Mouse (Mus musculus) MEL-GATA-1-ER (cell line): Measurements from ENCODE around the gene Ezr.
"Not testable (repeated sequence)": the region's sequence is repeated elsewhere in the genome, so short reads cannot be mapped to it uniquely, and the experiment has no call there.

Experiments used
- DNase-seq: peaks from one replicate; pipeline ENCODE4 v3.0.0-alpha.2; 2012; ENCODE audit warnings: low read depth; ENCODE audit errors: extremely low read depth

Gene Ezr

DNA sequence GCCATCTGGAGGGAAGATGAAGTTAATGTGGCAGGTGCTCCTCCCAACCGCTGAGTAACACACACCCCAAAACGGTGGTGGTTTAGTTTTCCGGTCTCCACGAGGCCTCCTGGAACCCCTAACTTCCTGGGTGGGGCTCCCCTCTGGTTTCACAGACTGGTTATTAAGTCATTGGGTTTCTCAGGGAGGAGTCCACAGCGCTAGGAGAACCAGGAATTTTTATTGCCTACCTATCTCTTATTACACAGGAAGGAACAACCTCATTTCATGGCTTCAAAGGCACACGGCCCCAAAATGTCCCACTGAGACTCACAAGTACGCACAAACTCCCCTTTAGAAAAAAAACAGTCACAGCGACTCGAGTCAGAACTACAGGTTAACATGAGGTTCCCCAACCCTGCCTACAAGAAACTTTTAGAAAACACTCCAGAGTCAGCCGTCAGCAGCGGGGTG is 38.8 kb downstream of the Ezr start:
- DNase-seq, result peak; percentile 8

DNA sequence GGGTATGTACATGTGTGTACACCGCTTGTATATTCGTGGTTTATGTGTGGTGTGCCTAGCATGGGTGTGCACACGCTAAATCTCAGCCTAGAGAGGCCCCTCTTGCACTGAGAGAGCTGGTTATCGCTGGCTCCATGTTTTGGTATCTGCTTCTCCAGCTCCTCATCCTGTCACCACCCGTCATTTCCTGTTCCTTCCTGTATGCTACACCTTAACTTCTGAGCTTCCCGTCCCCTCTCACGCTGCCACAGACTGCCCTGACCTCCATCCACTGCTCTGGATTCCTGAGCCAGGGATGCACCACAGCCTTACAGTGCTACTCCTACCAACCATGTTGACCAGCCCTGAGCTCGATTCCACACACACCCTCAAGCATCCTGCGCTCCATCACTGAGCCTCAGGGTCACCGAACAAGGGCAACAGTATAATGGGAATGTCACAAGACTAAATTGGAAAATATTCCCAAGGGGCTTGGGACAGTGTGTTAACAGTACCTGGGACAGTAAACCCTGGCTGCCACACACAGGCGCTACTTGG is 39.5 kb downstream of the Ezr start:
- DNase-seq, result no peak

DNA sequence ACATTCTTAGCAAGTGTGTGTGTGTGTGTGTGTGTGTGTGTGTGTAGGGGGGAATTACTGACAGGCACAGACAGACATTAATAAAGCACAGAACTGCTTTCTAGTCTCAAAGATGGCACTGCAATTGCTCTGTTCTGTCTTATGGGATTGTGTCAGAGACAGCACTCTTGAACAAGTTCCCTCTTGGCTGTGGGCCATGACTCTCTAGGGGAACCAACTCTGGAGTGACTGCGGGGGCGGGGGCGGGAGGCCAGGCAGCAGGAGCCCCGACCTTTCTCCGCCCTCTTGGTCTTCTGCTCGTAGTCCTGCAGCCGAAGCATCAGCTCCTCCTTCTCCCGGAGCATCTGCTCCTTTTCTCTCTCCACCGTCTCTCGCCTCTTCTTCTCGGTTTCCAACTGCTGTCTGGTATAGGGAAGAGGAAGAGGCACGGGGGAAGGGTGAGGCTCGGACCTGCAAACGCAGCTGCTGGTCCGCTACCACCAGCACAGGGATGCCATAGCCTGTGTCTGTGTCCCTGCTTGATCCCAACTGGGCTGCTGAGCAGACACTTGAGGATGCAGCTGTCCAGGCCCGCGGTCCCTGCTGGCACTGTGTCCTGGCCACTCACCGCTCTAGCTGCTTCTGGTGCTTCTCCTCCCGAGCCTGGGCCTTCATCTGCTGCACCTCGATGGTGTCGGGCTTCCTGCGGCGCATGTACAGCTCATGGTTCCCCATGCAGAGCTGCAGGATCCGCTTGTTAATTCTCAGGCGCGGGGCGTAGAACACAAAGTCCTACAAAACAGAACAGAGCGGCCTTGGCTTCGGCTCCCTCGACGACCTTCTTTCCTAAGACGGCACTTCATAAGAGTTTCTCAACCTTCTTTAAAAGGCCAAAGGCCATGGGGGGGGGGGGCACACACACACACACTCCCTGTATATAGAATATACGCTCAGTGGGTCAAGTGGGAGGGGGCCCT is 40.2 kb downstream of the Ezr start:
- DNase-seq, result peak; percentile 22

DNA sequence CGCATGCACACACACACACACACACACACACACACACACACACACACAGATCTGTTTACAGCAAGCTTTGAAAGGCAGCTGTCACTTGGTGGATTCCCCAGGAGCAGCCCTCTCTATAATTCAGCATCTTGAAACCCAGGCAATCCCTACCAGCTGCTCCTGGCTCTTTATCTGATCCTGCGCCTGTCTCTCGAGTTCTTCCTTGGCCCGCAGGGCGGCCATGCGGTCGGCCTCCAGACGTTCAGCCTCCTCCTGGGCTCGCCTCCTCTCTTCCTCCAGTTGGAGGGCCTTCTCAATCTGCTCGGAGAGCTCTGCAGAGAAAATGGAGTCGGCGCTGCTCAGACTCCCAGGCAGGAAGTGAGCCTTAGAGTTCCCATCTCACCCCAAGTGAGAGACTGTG is 41.3 kb downstream of the Ezr start:
- DNase-seq, result no peak

DNA sequence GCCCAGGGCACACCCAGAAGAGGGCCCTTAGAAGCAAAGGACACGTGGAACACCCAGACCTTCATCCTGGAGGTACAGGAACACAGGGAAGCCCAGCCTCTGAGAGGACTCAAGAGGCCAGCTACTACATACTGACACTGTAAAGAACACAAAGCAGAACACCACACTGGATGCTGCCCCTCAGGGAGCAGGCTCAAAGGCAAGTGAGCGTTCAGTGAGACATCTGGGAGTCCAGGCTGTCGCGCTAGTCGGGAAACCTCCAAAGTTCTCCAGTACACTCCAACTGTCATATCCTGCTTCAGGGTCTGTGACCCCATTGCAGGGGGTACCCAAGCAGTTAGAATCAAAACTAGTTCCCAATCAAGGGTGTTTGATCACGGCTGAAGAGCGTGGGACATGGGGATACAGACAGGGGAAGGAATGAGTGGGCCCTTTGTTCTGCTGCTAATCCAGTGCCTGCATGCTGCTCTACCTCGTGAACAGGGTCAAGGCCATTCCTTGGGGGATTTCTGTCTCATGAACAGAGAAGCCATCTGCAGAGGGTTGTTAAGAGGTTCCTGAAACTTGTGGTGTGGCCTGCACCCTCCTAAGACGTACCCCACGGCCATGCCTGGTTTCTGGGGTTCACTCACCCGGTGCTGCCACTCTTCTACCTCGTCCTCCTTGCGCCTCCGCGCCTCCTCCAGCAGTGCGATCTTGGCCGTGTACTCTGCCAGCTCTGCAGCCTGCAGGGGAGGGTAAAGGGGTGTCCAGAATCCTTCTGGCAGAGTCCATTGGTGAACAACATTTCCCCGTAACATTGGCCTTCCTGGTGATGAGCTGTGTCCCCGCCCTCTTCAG is 42.0 kb downstream of the Ezr start:
- no peak for DNase-seq

DNA sequence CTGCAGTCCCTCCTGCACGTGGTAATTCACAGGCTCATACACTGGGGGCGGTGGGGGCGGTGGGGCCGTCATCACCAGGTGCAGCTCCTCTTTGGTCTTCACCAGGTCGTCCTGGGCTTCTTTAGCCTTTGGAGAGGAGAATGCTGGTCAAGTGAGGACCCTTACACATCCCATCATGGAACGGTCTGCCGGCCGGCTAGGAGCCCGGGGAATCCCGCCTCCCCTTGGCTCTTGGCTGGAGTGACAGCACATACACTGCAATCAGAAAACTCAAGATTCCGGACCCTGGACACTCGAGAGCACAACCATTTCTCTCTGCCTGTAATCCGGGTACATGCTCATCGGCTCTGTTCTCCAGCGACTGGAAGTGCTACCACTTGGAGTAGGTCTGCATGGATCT is 42.8 kb downstream of the Ezr start:
- DNase-seq, result no peak

DNA sequence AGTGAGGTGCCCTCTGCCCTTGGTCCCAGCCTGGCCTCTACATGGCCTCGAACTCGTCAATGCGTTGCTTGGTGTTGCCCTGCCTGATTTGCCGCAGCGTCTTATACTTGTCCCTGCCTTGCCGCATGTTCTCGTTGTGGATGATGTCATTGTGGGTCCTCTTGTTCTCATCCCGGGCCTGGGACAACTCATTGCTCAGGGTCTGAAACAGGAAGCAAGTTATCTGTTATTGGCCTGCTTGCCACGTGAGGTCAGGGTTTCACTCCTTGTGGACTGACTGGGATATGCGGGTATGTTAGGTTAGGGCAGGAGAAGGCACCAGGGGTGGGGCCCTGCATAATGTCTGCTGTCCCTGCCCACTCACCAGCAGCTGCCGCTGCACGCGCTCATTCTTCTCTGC is 43.3 kb downstream of the Ezr start:
- DNase-seq, result no peak

DNA sequence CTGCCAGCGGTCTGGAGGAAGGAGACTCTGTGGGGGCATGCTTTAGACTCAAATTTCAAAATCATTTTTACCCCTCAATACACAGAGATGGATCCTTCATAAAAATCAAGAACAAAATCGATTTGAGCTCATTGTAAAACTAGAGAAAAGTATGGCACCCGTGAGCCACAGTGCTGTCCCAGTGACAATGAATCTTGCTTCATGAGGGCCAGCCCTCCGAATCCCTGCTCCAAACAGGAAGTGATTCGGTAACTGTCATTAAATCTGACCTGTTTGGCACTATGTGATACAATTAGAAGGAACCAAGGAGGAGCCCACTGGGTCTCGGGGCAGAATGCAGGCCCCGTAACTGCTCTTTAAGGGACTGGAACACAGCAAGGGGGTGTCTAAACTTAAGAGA is 43.7 kb downstream of the Ezr start:
- no peak for DNase-seq

DNA sequence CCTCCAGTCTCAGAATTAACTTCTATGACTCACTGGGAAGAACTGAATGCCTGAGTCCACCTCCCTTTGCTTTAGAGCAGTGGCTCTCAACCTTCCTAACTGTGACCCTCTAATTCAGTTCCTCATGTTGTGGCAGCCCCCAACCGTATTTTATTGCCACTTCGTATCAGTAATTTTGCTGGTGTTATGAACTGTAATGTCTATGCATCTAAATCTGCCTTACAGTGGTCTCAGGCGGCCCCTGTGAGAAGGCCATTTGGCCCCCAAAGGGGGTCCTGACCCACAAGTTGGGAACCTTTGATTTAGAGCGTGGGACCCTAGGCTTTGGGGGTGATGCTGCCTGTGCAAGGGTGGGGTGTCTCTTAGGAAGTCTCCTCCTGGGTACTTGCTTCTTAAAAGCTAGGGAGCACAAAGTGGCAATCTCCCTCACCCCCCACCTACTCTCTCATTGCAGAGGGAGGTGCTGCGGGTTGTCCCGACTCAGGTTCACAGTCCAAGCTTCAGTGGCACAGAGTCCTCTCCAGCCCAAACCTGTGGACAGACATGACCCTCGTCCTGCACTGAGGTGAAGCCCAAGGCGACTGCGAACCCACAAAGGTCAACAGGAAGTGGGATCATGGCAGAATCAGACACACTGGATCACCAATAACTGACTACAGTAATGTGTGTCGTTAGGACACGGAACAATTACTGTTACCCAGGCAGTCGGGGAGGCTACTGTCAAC is 45.1 kb downstream of the Ezr start:
- DNase-seq, result no peak

DNA sequence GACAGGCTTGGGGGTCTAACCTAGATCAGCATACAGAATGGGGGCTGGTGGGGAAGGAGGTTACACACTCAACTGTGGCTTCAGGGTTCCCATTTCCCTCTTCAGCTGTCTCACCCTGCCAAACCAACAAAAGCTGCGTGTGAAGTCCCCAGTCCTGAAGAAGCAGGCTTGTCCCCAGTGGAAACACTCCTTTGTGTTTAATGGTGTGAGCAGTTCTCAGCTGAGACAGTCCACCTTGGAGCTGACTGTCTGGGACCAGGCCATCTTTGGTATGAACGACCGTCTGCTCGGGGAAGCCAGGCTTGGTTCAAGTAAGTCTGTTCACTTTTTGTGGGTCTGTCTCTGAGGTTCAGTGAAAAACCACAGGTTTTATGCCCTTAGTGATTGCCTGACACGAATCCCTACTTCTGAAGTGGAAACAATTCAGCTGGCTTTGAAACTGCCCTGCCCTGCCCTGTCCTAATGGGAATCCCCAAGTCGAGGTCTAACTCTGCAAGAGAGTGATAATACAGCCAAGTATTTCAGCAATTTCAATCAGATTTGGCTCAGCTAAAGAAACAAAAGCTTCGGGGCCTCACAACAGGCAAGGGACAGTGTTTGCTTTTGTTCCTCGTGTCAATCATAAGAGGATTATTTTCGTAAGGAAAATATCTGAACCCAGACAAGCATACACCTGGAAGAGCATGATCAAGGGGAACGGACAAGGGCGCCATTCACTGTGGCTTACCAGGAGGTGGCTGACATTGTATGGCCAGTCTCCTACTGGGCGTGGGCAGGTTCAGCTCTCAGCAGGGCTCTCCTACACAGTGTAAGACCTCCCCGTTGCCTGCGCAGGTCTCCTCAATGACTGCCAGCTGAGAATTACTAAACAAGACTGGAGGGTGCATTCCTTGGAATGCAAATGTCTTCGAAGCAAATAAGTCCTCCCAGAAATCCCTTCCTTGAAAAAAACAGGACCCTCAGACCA is 46.0 kb downstream of the Ezr start:
- no peak for DNase-seq

DNA sequence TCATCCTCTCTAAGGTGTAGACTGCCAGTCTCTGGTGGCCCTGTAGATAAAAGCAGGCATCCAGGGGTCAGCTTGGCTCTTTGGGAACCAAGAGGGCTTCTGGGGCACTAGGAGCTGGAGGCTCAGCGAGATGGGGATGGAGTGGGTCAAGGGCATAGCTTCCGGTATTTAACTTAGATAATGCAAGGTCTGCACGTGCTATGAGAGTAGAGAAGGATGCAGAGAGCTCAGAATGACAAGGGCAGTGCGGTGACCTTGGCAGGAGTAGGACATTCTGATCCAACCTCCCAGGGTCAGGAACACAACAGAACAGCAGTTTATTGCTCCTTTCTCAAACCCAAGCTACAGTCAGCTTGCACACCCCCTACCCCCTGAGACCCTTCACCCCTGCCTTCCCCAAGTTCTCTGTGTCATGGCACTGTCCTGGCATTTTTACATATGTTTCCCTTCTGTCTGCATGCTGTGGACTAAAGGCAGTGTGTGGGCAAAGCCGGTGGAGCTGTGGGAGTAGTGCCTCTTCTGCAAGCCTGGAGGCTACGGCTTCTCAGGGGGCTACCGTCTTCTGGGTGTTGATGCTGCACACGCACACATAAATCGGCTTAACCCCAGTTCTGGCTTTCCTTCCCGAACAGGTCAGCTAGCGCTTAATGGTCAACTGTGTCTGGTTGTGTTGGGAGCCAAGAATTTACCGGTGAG is 47.7 kb downstream of the Ezr start:
- no peak for DNase-seq

DNA sequence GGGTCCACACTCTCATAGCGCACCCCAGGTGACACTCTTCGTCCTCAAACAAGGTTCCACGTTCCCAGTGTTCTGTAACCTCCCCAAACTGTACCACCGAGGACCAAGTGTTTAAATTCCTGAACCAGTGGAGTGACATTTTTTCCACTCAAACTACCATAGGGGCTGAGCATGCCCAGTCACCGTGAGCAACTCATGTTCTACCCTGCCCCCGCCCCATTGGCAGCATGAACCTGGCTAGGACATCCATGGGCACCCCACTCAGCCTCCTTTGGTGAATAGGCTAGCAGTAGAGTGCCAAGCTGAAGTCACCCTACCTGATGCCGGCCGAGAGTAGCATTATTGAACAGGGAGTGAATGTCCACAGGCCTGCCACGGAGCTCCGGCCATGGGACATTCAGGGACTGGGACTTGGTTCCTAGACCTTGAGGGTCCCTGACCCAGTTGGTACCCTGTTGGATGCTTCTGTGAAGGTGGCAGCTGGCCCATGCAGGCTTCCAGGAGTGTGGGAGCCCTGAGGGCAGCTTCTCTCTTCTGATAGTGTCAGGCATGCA is 49.2 kb downstream of the Ezr start:
- DNase-seq, result no peak

DNA sequence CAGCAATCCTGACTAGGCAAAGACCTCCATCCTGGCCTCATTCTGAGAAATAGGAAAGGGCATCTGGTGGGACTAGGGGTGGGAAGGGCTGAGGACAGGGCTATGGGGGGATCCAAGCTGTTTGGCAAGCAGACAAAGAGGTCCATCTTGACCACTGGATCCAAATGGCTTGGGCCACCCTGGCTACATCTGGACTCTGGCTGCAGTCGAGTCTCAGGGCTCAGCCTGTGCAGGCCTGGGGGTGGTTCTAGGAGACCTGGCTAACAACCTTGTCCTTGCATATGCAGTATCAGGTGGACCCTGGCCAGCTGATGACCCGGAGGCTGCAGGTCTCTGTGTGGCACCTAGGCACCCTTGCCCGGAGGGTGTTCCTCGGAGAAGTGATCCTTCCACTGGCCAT is 49.9 kb downstream of the Ezr start:
- no peak for DNase-seq

DNA sequence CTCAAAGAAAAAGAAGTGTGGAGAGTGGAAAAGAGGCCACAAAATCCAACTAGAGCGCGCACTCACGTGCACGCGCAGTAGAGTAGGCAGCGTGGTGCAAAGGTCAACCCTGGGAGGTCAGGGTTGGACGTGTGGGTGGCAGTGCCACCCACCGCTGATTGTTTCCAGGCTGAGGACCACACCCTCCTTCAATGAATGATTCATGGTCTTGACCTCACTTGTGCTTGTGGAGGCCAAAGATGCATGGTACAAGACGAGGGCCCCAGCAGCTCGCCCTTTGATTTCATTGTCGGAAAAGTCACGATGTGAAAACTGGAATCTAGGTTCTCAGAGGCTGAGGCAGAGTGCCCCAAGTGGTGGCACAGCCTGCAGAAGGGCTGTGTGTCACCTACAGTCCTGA is 51.0 kb downstream of the Ezr start:
- no peak for DNase-seq

DNA sequence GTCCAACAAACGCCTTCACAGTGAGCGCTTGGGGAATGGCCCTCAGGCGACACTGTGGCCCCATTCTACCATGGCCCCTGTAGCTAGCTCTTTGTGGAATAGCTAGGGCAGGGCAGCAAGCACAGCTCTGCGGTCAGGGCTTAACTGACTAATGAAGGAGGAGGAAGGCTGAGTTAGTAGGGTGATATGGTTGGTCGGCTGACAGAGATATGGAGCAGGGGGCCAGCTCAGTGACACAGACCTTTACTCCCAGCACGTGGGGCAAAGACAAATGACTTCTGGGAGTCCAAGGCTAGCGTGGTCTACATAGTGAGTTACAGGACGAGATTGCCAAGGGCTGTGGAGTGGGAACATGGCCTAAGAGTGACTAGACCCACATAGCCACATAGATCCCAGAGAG is 51.5 kb downstream of the Ezr start:
- no peak for DNase-seq

DNA sequence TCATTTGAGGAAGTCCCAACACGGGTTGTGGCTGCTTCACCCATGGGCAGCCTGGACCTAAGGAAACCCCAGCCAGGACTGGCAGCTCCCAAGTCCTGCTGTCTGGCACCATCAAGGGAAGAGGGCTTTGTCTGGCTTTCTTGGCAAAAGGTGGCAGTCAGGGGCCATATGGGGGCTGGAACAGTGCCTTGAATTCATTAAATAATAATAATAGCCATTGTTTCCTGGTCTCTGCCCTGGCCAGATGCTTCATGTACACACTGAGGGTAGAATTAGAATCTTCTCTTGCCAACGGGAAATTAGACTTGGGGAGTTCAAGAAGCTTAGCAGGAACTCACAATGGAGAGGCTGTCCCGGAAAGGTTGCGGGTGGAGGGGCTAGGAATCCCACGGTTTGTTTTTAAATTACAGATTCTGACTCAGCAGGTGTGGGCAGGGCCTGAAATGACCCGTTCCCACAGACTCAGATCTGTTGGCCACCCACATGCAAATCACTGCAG is 53.3 kb downstream of the Ezr start:
- DNase-seq, result no peak

DNA sequence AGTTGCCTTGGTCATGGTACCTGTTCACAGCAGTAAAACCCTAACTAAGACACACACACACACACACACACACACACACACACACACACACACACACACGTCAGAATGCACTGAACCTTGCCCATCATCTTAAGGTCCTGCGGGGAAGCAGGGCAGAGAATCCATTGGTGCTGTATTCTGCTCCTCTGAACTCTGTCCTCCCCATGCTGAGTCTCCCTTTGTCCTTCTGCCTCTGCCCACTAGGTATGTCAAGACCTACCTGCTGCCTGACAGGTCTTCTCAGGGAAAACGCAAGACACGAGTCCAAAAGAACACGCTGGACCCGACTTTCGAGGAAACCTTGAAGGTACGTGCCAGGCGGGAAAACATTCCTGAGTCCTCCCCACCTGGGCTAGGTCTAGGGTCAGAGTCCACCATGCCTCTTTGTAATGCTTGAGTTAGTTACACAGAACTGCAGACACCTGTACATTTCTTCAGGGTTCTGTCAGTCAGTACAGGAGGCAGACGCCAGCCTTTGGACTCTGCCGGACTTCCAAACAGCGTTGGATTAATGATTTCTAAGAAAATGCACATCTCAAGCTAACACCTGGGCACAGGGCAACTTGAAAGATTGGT is 54.5 kb downstream of the Ezr start:
- DNase-seq, result no peak

DNA sequence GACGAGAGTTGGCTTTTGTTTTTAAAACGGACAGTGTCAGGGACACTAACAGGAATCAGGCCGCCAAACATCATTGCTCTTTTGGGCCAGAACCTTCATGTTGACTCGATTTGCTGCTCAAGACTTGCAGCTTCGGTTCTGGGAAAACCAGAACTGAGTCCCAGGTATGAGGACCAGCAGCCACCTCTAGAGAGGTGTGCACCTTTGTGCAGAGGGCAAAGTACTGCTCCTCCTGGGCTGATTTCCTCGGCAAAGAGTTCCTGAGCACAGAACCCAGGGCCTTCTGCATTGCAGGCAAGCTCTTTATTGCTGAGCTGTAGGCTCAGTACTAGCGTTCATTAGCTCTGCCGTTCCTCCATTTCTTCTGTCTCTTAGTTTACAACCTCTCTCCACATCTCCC is 68.6 kb downstream of the Ezr start:
- DNase-seq, result not testable (repeated sequence)

DNA sequence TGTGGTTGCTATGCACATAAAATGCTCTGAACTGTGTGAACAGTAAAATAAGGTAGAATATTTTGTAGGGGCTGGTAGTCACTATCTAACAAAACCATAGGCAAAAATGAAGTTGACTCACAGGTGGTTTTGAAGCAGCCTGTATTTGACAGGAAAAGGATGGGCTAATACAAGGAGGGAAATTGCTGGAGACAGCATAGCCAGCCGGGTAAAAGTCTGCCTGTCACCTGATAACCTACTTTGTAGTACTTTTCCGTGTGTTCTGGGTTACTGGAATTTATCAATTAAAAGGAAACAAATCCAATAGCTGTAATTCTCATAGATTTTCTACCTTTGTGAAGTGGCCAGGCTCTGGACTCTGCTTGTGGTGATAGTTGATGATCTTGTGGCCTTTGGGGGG is 69.1 kb downstream of the Ezr start:
- DNase-seq, result not testable (repeated sequence)
